Mouse (Mus musculus): ENCODE measurements at regions not wholly inside any gene's neighbourhood (a gene's known extent, or its start where the extent isn't known, plus 50 kb on each side); places are given as distances from the start of the nearest gene placed in this dataset.

DNA sequence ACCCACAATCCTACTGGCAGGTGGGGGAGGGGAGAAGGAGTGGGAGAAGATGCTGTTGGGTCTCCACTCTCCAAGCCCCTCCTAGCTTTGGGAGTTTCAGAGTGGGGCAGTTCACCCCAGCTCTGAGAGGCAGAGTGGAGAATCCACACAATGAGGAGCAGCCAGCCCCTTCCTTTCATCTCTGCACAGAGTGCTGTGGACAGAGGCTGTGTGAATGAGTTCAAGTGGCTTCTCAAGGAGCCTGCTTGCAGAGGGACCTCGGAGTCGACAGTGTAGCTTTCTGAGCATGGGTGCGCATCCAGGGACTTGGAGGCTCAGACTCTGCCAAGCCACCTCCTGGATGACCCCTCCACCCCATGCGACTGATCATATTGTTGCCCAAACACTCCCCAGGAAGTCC is 88.9 kb upstream of the Gm26897 start:
- no peak for TF ChIP-seq CTCF (IDR thresholded peaks at IDR 0.05)
- no peak for TF ChIP-seq EP300 (IDR thresholded peaks at IDR 0.05)

All from lung, postnatal 0 days (tissue).